Mouse (Mus musculus): ENCODE results near the gene Gtpbp10.

DNA sequence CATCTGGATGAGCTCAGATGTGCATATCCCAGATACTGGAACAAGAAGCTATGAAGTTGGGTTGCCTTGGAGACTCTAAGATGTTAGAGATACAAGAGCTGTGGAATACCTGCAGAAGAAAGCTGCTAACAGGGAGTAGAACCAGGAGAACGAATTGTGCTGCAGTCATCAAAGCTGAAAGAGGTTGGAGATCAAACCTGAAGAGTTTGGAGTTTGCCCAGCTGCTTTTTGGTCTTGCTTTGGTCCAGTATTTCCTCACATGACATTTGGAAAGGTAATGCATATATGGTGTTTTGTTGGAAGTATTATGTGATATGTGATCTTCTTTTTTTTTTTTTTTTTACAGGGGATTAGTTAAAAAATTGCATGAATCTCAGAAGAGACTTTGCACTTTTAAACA lies 23.2 kb downstream of the Gtpbp10 start:
- TF ChIP-seq ZC3H11A (IDR thresholded peaks at IDR 0.05; ENCODE audit: low read depth, low read length) (no peak), USF1 (IDR thresholded peaks at IDR 0.05; ENCODE audit: low read depth, low read length) (no peak)
